Mouse (Mus musculus) embryo, embryonic 9.5 days (tissue): ENCODE data around the gene BC029722.

Experiments
- DNase-seq: peaks from one replicate; pipeline ENCODE4 v3.0.0-alpha.2; 2017; ENCODE audit errors: extremely low spot score

Gene BC029722

DNA sequence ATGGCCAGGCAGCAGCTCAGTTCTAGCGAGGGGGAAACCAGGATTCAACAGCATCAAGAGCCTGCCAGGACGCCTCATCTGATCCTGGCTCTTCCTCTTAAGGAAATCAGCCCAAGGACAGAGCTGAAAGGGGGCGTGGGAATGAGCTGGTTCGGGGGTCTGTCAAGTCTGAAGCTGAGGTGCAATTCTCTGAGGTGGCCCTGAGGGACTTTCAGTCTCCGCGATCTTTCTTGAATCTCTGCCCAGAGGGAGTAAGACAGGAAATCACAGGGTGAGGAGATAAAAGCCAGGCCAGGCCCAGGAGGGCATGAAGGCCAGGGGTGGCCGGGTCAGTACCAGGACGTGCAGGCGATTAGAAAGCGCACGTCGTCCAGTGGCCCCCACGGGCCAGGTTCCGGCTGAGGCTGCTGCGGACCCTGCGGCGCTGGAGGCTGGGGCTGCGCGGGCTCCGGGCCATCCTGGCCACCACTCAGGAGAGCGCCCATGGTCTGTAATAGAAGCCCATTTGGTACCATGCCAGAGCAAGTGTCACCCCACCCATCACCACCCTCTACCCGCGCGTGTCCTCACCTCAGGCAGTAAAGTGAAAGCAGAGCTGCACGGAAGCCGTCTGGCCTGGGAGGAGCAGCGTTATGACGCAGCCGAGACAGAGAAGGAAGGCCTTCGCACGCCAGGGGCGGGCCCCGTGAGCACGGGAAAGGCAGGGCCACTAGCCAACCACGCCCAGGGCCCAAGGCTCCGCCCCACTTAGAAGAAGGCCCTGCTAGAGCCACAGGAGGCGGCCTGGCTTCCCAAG is 432 bp downstream of the BC029722 start:
- DNase-seq: peak; percentile 91

DNA sequence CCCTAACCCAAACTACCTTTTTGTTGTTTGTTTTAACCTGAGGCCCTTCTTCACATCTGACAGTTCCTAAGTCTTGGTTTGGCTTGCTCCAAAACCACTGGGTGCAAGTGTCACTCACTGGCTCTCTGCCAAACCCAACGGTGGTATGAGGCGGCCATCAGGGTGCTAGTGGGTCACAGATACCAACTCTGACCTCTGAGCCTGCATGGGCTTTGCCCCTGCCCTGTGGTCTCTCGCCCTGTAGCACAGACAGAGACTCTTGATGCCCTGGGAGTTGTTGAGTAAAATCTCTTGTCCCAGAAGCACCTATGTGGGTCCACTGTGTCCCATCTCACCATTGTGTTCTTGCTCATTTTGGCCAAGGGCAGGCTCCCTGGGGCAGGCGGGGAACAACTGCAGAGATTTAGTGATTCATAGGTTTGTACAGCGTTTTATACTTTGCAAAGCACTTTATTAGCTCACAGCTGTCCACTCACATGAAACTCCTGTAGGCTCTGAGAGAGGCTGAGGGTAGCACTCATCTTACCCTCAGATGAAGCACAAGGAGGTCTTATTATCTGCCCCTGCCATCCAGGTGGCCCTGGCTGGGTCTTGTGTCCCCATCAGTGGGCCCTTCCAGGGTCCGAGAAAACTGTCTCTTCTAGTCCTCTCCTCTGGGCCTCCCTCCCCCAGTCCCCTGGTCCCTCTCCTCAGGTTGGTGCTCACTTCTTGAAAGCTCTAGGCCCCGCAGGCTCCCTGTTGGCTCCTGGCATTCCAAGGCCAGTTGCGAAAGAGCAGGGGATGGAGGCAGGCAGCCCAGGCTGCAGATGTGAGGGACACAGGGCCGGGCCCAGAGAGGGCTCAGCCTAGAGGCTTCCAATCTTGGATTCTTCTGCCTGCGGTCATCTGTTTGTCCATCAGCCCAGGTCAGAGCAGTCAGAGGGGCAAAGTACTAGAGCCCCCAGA is 1.7 kb downstream of the BC029722 start:
- no peak for DNase-seq

DNA sequence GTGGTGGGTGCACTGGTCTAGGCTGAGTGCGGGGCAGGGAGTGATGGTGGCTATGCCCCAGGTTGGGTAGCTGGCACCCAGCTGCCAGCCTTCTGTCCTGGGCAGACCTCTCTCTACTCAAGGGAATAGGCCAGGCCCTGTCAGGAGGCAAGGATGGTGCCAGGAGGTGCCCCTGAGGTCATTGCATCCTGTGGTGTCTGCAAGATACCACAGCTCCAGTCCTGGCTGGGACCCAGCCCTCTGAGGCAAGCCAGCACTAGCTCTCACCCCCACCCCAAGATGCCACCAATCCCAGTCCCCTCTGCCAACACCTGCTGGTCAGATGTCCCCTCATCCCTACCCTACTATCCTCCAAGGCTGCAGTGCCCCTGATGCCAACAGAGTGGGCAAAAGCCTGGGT is 3.0 kb downstream of the BC029722 start:
- no peak for DNase-seq

DNA sequence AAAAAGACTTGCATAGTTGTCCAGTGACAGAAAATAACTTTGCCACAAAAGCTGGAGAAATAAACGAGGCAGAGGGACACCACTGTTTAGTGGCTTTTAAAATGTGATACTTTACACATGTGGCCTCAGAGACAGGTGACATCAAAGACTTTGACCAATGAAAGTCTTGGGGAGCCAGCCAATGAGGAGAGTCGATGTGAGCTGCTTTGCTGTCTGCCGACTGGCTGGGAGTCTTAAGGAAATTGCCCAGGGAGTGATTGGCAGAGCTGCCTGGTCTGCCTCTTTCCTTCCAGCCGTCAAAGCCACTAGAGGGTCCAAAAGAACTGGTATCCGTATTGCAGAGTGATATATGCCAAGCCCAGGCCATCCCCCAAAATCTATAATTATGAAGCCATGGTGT is 4.4 kb downstream of the BC029722 start:
- DNase-seq: no peak

DNA sequence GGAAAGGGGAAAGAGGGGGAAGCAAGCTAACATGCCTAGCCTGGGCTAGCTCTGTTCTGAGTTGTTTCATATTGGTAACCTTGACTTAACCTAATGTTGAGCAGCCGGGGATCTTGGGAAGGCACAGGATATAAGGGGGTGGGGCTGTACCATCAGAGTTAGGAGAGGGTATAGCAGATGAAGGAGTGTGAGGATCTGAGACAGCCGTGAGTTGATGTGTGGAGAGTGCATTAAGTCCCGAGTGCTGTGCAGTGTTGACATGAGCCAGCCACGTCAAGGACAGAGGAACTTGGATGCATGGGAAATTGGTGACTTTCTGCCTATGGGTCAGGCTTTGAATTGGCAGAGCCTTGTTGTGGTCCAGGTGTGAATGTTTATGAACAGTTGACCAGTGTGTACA is 6.6 kb downstream of the BC029722 start:
- no peak for DNase-seq

DNA sequence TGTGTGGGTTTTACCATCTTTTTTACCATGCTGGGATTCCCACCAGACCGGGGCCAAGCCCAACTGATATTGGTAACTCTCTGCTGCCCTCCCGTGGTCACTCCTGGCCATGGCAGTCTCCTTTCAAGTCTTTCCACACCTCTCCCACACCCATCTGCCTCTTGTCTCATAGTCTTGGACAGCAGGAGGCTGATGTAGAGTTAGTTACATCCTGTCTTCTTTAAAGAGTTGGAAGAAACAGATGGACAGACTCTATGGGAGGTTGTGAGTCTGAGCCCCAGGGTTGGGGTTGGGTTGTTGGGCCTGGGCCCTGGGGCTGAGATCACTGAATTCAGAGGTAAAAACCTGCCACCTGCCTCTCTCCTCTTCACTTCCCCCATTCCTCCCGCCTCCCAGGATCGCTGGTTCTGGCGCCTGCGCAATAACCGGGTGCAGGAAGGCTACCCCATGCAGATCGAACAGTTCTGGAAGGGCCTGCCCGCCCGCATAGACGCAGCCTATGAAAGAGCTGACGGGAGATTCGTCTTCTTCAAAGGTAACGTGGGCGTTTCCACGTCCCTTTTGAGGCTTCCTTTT is 7.3 kb downstream of the BC029722 start:
- DNase-seq: peak; percentile 80

DNA sequence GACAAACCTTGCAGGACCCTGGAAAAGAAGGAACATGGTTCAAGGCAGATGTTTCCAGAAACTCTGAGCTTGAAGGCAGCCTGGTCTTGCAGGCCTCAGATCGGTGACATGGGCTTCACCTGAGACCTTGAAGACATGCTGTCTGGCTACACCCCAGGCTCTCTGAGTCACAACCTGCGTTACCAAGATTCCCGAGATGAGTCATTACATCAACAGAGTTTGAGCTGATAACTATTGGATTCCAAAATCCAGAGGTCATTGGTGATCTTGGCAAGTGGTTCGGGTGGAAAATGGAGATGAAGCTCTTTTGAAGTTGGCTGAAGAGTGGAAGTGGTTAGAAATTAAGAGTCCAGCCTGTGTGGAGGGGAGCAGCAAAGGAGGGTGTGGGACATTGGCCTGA is 9.6 kb downstream of the BC029722 start:
- DNase-seq: no peak

DNA sequence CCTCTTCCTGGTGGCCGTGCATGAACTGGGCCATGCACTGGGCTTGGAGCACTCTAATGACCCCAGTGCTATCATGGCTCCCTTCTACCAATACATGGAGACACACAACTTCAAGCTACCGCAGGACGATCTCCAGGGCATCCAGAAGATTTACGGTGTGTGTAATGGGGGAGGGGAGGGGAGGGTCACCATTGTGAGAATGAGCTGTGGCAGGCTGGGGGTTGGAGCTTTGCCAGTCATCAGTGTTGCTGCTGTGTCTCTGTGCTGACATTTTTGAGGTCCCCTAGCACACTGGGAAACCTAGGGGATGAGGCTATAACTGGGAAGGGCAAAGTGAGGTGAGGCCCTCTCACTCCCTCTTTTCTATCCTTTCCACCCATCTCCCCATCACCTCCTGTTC is 11.8 kb downstream of the BC029722 start:
- DNase-seq: no peak

DNA sequence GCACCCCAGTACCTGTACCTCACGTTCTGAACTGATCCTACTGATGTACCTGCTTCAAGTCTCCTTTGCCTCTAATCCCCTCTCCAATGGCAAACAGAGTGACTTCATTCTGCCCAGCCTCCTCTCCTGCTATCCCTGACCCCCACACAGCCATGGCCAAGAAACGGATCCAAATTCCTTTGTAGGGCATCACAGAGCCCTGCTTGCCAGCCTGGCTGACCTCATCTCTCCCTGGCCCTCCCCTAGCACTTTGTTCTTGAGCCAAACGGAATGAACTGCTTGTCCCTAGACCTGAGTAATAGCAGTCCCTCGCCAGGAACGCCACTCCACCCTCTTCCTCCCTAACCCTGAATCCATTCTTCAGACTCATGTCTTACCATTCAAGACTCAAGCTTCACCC is 12.7 kb downstream of the BC029722 start:
- DNase-seq: no peak

DNA sequence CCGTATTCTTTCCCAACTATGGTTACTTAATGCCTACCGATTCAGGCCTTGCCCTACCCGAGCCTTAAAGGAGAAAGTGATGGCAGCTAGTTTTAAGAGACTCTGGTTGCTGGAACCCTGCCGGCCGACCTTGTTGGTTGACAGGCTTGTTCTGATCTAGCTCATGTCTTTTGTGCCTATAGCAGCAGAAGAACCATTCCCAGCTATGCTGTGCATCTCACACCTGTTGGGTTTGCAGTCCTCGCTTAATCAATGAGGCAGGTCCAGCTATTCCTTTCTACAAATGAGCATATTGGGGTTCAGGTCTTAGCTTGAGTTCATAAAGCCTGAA is 13.3 kb downstream of the BC029722 start:
- no peak for DNase-seq

DNA sequence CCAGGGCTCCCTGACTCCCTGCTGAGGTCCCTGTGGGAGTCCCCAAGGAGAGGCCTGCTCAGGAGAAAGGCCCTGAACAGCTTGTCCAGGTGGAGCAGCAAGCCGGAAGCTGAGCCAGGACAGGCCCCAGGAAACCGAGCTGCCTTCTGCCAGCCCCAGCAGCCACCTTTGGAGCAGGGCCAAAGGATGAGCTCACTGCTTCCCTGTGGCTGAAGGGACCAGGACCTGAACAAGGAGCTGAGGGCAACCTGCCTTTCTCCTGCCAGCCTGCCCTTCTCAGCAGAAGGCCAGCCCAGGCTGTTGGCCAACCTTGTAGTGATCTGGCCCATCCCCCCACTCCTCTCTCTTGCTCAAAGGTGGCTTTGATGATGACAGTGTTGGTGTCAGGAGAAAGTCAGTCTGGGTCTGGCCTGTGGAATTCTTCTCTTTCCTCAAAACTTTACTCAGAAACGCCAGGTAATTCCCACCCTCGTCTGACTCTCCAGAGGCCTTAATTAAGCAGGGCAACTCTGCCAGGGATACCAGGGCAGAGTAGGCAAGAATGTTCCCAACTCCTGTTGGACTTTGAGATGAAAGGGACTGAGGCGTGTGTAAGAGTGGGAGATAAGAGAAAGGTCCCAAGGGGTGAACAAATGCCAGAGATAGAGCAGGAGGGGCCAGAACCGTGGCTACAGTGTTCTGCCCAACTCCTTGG is 13.8 kb downstream of the BC029722 start:
- no peak for DNase-seq

DNA sequence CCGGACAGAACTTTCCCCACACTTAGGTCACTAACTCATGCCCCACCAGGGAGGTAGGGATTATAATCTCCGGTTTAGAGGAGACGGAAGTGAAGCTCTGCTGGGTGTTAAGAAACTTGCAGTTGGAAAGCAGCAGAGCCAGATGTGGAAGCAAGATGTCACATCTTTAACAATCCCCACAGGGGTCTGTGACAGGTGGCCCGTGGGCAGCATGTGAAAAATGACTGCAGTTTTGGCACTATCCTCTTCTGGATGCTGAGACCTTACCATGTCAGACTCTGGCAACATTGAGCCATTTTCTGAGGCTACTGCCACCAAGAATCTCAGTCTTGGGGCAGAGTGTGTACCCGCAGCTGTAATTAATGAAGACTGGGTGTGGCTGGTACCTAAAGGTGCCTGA is 15.2 kb downstream of the BC029722 start:
- DNase-seq: no peak

DNA sequence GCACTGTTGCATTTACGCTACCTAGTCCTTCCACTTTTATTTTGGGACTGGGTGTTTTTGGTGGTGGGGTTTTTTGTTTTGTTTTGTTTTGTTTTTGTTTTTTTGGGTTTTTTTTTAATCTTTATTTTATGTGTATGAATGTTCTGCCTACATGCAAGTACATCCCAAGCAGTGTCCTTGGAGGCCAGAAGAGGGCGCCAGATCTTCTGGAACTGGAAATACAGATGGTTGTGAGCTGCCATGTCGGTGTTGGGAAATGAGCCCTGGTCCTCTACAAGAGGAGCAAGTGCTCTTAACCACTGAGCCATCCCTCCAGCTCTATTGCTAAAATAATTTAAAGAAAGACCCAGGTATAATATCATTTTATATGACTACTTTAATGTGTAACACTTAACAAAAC is 16.5 kb downstream of the BC029722 start:
- DNase-seq: no peak

DNA sequence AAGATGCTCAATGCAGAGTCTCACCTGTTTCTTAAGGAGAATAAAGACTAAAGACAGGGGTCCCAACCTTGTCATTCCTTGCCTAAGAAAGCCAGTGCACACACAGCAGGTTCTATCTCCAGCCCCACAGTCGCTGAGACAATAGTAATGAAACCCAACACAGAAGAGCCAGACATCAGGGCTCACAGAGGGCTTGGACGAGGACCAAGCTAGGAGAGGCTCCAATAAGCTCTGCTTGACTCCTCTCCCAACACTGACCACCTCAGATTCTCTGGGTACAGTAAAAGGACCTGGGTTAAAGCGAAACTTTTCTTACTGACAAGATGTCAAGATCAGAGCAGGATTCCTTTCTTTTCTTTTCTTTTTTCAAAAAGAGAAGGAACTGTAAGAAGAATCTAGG is 20.6 kb downstream of the BC029722 start:
- DNase-seq: no peak

DNA sequence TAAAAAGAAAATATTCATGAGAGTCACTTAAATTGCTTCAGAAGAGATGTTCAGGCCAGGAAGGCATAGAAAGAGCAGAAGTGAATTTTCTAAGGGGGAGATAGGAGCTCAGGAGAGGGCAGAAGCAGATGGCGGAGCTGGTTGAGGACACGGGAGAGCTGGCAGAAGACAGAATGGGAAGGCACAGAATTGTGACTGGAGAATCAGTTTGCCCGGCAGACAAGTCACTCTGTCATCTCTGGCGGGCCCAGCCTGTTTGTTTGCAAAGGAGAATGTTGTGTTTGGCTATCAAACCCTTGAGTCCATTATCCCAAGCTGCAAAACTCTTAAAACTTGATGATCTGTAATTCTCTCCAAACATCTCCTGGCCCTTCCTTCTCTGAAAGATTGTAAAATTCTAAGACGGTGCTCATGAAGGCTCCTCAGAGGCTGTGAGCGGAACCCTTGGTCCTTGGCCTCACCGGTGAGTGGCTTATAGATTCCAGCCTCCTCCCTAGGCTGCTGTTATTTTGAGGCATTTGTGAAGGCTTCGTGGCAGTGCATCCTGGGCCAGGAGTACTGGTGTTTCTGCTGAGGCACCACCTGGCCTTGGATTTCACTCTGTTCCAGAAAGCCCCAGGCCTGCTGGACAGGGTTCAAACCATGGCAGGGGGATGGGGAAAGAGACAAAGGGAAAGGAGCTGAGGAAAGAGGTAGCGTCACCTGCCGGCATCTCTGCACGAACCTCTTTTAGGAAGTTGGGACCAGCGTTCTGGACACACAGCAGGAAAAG is 24.4 kb downstream of the BC029722 start:
- DNase-seq: no peak

DNA sequence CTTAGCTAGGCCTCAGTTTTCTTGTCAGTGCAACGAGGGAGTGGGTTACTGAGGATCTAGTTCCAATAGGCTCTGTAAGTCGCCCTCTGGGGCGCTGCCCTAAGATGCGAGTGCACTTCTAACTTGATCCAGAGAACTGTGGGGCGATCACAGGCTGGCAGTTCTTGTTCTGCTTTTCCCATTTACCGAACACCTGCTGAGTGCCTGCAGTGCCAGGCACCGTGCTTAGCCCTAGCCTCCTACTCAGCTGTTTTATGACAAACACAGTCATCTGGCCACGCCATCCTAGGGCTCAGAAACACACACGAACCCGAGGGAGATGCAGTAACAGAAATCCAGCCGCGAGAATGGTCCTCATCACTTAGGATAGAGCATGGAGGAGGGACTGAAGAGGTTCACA is 26.3 kb downstream of the BC029722 start:
- DNase-seq: no peak

DNA sequence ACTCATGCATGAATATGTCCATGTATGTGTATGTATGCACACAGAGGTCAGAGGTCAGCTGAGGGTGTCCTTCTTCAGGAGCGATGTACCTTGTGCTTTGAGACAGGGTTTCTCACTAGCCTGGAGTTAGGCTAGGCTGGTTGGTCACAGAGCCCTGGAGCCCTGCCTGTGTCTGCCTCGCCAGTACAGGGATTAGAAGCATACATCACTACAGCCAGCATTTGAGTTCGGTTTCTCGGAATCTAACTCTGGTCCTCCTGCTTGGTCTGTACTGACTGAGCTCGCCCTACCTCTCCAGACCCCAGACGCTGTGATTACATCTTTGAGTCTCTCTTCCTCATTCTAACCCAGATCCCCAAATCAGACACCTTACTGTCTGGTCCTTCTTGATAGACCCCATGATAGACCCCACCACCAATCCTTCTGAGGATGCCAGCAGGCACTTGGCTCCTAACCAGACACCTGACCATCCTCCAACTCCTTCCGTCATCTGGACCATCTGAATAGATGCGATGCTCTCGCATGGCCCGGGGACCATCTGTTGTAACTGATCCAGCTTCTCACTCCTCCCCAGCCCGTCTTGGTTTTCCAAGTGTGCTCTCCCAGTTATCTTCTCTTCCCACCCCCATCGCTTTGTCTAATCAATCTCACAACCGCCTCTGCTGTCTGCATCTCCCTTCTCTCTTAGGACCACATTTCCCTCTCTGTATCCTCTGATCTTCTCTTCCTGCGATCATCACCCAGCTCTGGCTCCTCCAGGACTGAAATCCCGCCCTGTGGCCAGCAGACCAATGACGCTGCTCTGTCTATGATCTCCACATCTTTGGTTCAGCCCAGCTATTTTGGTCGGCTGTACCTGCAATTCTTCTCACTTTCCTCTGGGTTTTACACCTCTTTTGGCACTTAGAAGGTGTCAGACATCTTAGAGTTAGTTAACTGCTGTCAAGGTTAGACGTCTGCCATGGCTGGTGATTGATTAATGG is 31.0 kb downstream of the BC029722 start:
- DNase-seq: no peak

DNA sequence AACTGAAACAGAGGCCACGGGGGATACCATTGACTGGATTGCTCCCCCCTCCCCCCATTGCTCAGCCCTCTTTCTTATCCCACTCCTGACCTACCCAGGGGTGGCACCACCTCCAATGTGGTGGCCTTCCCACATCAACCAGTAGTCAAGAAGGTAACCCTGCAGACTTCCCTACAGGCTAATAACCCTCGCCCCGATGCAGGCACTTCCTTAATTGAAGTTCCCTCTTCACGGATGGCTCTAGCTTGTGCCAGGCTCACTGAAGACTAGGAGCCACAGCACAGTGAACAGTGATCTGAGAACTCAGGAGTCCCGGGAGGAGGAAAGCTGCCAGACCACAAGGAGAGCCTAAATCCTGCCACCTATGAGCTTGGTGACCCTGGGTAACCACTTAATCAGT is 32.3 kb downstream of the BC029722 start:
- DNase-seq: no peak

DNA sequence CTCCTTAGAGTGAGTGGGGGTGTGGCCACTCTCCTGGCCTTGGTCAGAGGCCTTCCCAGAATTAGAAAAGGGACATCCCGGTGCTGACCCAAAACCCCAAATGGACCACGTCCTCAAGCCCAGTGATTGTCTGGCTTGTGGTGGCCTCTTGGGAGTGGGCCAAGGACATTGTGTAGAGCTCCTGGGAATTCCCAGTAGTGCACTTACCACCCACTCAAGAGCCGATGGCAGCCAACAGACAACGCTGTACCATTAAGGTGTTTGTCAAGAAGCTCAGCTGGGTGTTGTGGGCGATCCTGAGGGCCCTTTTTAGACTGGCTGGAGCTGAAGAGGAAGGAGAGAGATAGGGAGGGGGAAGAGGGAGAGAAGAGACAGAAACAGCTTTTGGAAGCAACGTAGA is 34.7 kb downstream of the BC029722 start:
- DNase-seq: no peak

DNA sequence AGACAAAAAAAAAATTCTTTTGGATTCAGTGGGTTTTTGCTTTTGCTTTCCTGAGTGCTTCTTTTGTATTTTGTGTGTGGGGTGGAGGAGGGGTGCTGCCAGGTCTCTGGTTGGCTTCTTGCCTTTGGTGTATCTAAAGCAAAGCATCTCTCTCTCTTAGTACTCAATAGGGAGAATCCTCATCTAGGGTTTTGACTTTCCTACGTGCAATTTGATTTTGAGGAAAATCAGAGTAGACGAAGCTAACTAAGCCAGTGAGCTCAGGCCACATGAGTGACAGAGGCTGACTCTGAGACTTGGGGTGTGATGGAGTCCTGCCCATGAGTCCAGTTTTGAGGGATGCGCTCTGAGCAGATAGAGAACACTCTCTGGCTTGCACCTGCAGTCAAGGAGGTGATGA is 39.7 kb downstream of the BC029722 start:
- DNase-seq: no peak
